Mouse (Mus musculus) hindbrain, embryonic 14.5 days (tissue): Measurements from ENCODE around the gene Cd200. TPM values are rescaled to one million over a fixed set of nuclear protein-coding genes. Genes with fewer than 3 reads are reported as not detected.
"Not testable (repeated sequence)": the region's sequence is repeated elsewhere in the genome, so short reads cannot be mapped to it uniquely, and the experiment has no call there.

Source experiments
- ATAC-seq: fragments of 200-750 bp; cut with Nextera tagmentation; 2 replicates; pipeline ENCODE4 v1.8.0; 2017; ENCODE audit warnings: moderate number of reproducible peaks, mild to moderate bottlenecking, moderate TSS enrichment, moderate library complexity; ENCODE audit not compliant: low FRiP score
- DNase-seq: peaks from one replicate; pipeline ENCODE4 v3.0.0-alpha.2; 2015; ENCODE audit warnings: low spot score
- H3K27ac ChIP-seq: fragments of 300-500 bp; sonication (generic); 2 replicates; pipeline ENCODE4 v1.5.1; 2014; ENCODE audit warnings: mild to moderate bottlenecking, moderate library complexity
- H3K27me3 ChIP-seq: fragments of 300-500 bp; sonication (generic); 2 replicates; pipeline ENCODE4 v1.6.1; 2014; ENCODE audit warnings: mild to moderate bottlenecking, low read length, mixed read lengths; ENCODE audit not compliant: control insufficient read depth, insufficient read depth
- H3K36me3 ChIP-seq: fragments of 300-500 bp; sonication (generic); replicated peaks from 2 replicates; pipeline ENCODE4 v1.6.1; 2014; ENCODE audit not compliant: control insufficient read depth, insufficient read depth
- H3K4me1 ChIP-seq: fragments of 300-500 bp; sonication (generic); replicated peaks from 2 replicates; pipeline ENCODE4 v1.6.1; 2014; ENCODE audit warnings: antibody characterized with exemption, low read length, mixed read lengths; ENCODE audit not compliant: control insufficient read depth, insufficient read depth
- H3K4me2 ChIP-seq: fragments of 300-500 bp; sonication (generic); replicated peaks from 2 replicates; pipeline ENCODE4 v1.6.1; 2014; ENCODE audit warnings: mild to moderate bottlenecking, moderate library complexity
- H3K4me3 ChIP-seq: fragments of 300-500 bp; sonication (generic); replicated peaks from 2 replicates; pipeline ENCODE4 v1.5.1; 2014; ENCODE audit warnings: mild to moderate bottlenecking, low read length
- H3K9ac ChIP-seq: fragments of 300-500 bp; sonication (generic); 2 replicates; pipeline ENCODE4 v1.6.1; 2014
- H3K9me3 ChIP-seq: fragments of 300-500 bp; sonication (generic); 2 replicates; pipeline ENCODE4 v1.6.1; 2016; ENCODE audit warnings: low read length; ENCODE audit not compliant: control insufficient read depth
- WGBS: fragments of 180-500 bp; shearing (Covaris S2); extraction: QIAGEN DNeasy Blood & Tissue Kit; methylation state at CpG from one replicate; pipeline ENCODE4 v1.1.7; 2014; 5-methylcytosine and 5-hydroxymethylcytosine counted together
- polyA plus RNA-seq: library from polyadenylated mRNA; unstranded; fragments of >200 nt; fragmentation: Nextera tagmentation; extraction: Ambion mirVana; gene quantifications from 2 replicates; pipeline ENCODE4 v1.2.1, GENCODE M21; 2014

Gene Cd200
- polyA plus RNA-seq = 356 and 413 TPM in 2 replicates

DNA sequence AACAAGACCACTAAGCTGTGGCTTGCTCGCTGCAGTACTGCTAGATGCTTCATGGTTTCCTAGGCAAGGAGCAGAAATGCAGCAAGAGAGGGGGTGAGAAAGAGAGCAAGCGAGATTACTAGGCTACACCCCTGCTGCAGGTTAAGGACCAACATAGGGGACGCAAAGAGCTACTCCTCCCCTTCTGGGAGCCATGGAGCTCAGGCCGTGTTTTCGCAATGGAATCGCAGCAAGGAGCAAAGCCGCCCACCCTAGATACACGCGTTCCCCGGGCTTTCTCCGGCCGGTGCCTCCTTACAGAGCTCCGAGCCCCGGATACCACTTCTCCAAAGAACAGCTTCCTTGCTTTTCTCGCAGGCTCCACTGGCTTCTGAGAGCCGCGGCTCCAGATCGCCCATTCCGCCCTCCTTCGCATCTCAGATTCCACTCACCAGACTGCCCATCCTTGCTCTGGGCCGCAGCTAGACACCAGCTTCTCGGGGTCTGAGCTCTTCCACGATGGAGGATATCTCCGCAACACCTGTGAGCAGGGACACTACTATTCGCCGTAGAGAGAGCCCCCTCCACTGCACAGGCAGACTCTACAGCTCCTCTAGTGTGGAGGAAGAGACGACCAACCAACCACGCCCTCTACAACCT, at the start of gene Cd200:
Gene Cd200 (minus strand): TSS at position 629 of the 639 bp plus-strand sequence.
- H3K36me3 ChIP-seq = no peaks in the 10 kb centered on the region

DNA sequence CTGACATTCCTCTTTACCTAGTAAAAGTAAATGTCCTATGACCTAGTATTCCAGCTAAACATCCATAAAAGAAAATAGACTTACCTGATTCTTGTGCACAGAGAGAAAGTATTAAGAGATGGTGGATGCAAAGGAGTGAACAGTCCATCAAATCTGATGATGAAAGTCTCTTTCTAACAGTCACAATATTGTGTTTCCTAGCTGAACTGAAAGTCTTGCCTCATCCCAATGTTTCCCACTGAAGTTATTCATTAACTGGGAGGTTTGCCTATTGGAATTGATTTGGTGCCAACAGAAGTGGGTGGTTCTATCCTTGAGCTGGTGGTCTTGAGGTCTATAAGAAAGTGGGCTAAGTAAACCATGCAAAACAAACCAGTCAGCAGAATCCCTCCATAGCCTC, 45.9 kb upstream of the Cd200 start:
- Histone ChIP-seq H3K9ac (no peak overlapping the region), H3K27ac (no peak overlapping the region), H3K27me3 (no peaks in the 10 kb centered on the region), H3K9me3 (no peaks in the 10 kb centered on the region), H3K4me3 (no peak overlapping the region), H3K4me1 (no peaks in the 10 kb centered on the region), H3K4me2 (no peak overlapping the region), H3K36me3 (no peaks in the 10 kb centered on the region)
- no peak for ATAC-seq
- no peak for DNase-seq

More for the DNA sequence above, at the start of gene Cd200:
- H3K27ac ChIP-seq = peak within 1 kb of the TSS; percentile 94
- H3K4me2 ChIP-seq = peak within 1 kb of the TSS; percentile 63
- H3K4me3 ChIP-seq = peak within 1 kb of the TSS; percentile 58
- H3K27me3 ChIP-seq = no peaks in the 10 kb centered on the region
- 0% methylated on average over 28 of the region's 28 CpGs for WGBS
- peak; percentile 74 for DNase-seq
- H3K4me1 ChIP-seq = peaks cover 14% of the 10 kb centered on the region; the same call in 1 of the 2 replicates
- H3K9me3 ChIP-seq = no peaks in the 10 kb centered on the region
- peak; percentile 97 for ATAC-seq
- peak within 1 kb of the TSS; percentile 81 for H3K9ac ChIP-seq

DNA sequence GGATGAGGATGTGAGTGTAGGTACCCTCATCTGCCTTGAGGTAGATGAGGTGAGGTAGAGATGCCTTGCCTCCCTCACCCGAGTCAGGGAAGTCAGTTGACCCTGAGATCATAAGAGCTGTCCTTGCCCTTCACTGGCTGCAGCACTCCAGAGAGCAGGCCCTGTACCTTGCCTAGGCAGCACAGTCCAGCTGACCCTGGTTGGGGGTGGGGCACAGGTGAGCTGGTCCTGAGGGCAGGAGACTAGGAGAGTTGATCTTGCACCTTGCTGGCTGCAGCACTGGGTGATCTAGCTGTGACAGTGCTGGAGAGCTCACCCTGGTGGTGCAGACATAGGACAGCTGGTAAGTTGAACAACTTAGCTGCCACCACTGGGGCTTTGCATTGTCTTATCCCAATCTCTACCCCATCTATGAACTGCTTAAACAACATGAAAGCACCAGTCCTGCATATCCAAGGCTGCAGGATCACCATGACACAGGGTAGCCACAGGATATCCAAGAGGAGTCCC, 28.4 kb upstream of the Cd200 start:
- peak; percentile 21; the same call in 1 of the 2 replicates for ATAC-seq
- no peak overlapping the region for H3K9ac ChIP-seq
- H3K36me3 ChIP-seq = no peaks in the 10 kb centered on the region
- H3K9me3 ChIP-seq = no peaks in the 10 kb centered on the region
- H3K27ac ChIP-seq = no peak overlapping the region
- H3K4me2 ChIP-seq = no peak overlapping the region
- no peaks in the 10 kb centered on the region for H3K4me1 ChIP-seq
- no peak for DNase-seq
- H3K27me3 ChIP-seq = no peaks in the 10 kb centered on the region
- no peak overlapping the region for H3K4me3 ChIP-seq
- WGBS = 83% methylated on average over 1 of the region's 1 CpGs

DNA sequence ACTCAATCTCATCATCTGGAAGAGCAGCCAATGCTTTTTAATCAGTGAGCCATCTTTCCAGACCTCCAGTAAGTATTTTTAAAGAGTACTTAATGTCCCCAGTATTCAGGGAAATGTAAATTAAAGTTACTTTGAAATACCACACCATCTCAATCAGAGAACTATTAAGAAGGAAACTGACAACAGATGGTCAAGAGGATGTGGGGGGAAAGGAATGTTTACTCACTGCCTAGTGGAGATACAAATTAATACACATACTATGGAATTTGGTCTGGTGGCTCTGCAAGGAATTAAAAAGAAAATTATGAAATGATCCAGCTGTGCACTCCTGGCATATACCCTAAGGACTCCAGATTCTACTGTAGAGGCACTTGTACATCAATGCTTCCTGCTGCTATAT, 26.7 kb upstream of the Cd200 start:
- Histone ChIP-seq H3K4me2 (no peak overlapping the region), H3K9ac (no peak overlapping the region), H3K27me3 (no peaks in the 10 kb centered on the region), H3K4me3 (no peak overlapping the region), H3K4me1 (no peaks in the 10 kb centered on the region), H3K9me3 (no peaks in the 10 kb centered on the region), H3K27ac (no peak overlapping the region), H3K36me3 (no peaks in the 10 kb centered on the region)
- ATAC-seq (no peak), DNase-seq (no peak)

DNA sequence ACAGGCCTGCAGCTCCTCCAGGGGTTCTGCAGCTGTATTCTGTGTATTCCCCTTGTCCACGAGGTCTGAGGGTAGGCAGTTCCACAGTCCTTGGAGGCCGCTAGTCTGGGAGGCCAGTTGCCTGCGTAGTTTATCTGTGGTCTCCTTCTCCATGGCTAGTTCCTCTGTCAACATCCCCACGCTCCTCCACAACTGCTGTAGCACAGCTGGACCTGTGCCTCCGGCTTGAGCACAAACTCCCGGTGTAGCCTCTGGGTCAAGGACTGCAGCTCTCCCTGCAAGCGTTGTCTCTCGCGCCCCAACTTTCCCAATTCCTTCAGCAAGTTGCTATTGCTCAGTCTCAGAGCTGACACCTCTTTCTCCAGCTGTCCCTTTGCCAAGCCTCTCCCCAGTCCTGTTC, 18.8 kb upstream of the Cd200 start:
- 93% methylated on average over 9 of the region's 9 CpGs for WGBS

DNA sequence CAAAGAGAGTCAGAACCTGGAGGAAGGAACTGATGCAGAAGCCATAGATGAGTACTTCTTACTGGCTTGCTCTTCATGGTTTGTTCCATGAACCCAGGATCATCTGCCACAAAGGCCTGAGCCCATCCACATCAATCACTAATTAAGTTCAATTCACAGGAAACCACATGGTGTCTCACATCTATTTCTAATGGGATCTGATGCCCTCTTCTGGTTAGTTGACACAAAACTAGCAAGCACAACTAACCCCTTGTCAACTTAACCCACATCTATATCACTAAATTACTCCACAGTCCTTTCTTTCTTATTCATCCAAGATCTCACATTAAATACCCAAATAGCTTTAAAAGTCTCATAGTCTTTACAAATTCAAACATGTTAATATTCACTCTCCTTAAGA, 4.6 kb upstream of the Cd200 start:
- Histone ChIP-seq H3K27ac (no peak overlapping the region), H3K4me1 (no peaks in the 10 kb centered on the region), H3K9ac (no peak overlapping the region), H3K4me2 (no peak overlapping the region), H3K9me3 (no peaks in the 10 kb centered on the region), H3K4me3 (no peak overlapping the region), H3K27me3 (no peaks in the 10 kb centered on the region), H3K36me3 (no peaks in the 10 kb centered on the region)
- ATAC-seq (no peak), DNase-seq (no peak)

More for the DNA sequence above, 18.8 kb upstream of the Cd200 start:
- H3K27ac ChIP-seq = no peak overlapping the region
- no peak overlapping the region for H3K4me3 ChIP-seq
- H3K36me3 ChIP-seq = no peaks in the 10 kb centered on the region
- DNase-seq (no peak), ATAC-seq (no peak)
- no peaks in the 10 kb centered on the region for H3K9me3 ChIP-seq
- no peak overlapping the region for H3K4me2 ChIP-seq
- H3K4me1 ChIP-seq = no peaks in the 10 kb centered on the region
- H3K9ac ChIP-seq = no peak overlapping the region
- no peaks in the 10 kb centered on the region for H3K27me3 ChIP-seq

DNA sequence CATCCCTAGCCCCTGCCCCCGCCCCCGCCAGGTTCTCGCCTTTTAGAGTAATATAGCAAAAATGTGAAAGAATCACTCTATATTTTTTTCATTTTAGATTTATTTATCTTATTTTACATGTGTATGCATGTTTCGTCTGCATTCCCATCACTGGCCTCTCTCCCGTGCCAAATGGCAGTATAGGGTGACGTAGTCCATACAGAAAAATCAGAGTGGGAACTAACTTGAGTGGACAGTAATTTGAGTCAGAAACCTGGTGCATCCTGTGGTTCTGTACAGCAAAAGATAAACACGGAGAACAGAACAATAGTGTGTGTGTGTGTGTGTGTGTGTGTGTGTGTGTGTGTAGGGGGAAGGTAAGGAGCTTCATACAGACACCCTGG, 202 bp upstream of the Cd200 start:
- WGBS = 33% methylated on average over 7 of the region's 7 CpGs
- H3K9me3 ChIP-seq, DNase-seq, H3K36me3 ChIP-seq, H3K27me3 ChIP-seq: not testable (repeated sequence)
- H3K27ac ChIP-seq = peak overlapping the region; percentile 94
- ATAC-seq = peak; percentile 62
- peak overlapping the region; percentile 58 for H3K4me3 ChIP-seq
- H3K4me2 ChIP-seq = peak overlapping the region; percentile 63
- peak overlapping the region; percentile 81 for H3K9ac ChIP-seq
- peaks cover 14% of the 10 kb centered on the region; the same call in 1 of the 2 replicates for H3K4me1 ChIP-seq

DNA sequence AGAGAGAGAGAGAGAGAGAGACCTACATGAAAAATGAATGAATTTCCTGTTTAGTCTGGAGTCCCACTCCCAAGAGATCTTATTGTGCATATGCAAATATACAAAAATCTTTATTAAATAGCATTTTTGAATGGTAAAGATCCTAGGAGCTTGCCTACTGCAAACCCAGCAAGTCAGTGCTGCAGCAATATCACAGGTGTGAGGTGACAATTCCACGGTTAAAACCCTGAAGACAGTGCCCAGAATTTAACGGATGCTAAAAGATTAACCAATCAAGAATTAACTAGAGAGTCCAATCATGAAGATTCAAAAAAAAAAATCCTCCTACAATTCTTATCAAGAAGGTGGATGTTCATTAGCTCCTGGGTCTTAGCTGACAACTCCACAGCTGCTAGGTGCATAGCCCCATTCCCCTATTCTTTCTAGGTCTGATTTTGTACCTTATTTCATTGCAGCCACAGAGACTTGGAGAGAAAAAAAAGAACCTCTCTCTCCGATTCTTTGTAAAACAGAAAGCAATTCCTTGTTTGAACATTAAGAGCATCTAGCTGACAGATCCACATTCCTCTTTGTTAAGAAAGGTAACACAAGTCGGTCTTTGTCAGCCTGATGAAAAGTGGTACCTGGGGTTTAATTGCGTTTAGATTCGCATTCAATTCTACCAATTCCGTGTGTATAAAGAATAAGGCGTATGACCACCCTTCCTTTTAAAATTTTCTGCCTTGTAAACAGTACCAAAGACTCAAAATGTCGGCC, 1.0 kb downstream of the Cd200 start:
- Histone ChIP-seq H3K4me1 (peaks cover 18% of the 10 kb centered on the region; the same call in 1 of the 2 replicates), H3K36me3 (peaks cover 3% of the 10 kb centered on the region), H3K9me3 (no peaks in the 10 kb centered on the region), H3K4me2 (peak overlapping the region; percentile 63), H3K27me3 (no peaks in the 10 kb centered on the region), H3K9ac (peak overlapping the region; percentile 81), H3K4me3 (peak overlapping the region; percentile 58), H3K27ac (peak overlapping the region; percentile 94)
- peak; percentile 62 for DNase-seq
- no peak for ATAC-seq
- WGBS = 26% methylated on average over 9 of the region's 9 CpGs

DNA sequence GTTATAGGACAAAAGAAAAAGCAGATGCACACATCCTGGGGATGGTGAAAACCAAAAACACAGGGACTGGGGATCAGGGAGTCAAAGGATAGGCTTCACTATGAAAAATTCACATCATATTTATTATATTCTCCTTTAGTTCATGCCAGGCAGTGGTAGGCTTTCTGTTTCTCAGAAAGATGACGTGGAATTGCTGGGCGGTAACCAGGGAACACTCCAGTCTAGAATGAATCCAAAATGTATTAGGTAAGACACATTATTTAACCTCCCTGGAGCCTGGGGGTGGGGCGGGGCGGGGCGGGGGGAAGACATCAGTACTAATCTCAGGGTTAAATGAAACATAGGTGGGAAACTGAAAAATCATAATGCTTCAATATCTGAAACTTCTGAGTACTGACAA, 1.8 kb downstream of the Cd200 start:
- 76% methylated on average over 5 of the region's 5 CpGs for WGBS
- DNase-seq = no peak

More for the DNA sequence above, 1.8 kb downstream of the Cd200 start:
- H3K27ac ChIP-seq = peak overlapping the region; percentile 94
- peaks cover 18% of the 10 kb centered on the region; the same call in 1 of the 2 replicates for H3K4me1 ChIP-seq
- no peaks in the 10 kb centered on the region for H3K9me3 ChIP-seq
- peak overlapping the region; percentile 63 for H3K4me2 ChIP-seq
- peak overlapping the region; percentile 58 for H3K4me3 ChIP-seq
- peaks cover 6% of the 10 kb centered on the region for H3K36me3 ChIP-seq
- H3K27me3 ChIP-seq = no peaks in the 10 kb centered on the region
- H3K9ac ChIP-seq = peak overlapping the region; percentile 81
- ATAC-seq = no peak
